Mouse (Mus musculus): ENCODE results near the gene Rtn4rl1. TPM values are rescaled to one million over a fixed set of nuclear protein-coding genes. Genes with fewer than 3 reads are reported as not detected.

The Rtn4rl1 gene
- polyA plus RNA-seq, 1 experiment from 2014 or later: 2.5 TPM

DNA sequence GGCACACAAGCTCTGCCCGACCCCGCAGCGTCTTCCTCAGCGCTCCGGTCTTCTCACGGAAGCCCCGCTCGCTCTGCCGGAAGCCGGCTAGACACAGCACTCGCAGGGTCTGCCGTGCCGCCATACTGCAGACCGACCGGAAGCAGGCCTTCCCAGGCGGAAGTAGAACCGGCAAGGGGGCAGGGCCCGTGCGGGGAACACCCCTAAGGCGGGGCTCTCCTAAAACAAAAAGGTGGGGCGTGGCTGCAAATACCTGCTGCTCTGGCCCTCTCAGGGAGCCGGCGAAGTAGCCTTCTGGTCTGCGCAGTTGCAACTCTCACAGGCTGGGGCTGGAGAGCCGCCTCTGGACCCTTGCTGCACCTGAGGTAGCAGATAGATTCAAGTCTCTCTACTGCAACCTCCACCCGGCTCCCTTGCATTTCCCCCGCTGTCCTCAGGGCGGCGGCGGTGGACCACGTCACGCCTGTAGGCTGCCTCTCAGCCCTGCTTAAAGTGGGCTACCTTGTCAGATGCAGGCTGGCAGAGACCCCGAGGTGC, 14.8 kb upstream of the Rtn4rl1 start, which contains the start of gene Ovca2:
Ovca2 (minus strand) TSS at position 164 of the 537 bp plus-strand sequence.
- Histone ChIP-seq H3K27ac (peak within 1 kb of the TSS; percentile 92), H3K4me1 (replicated peaks) (peaks cover 33% of the 10 kb centered on the region), H3K36me3 (peaks cover 56% of the 10 kb centered on the region), H3K27me3 (ENCODE audit: insufficient read depth, poor library complexity, severe bottlenecking) (peaks cover 16% of the 10 kb centered on the region; the same call in 1 of the 2 replicates), H3K9me3 (no peaks in the 10 kb centered on the region), H3K4me3 (peak within 1 kb of the TSS; percentile 86)
- peak; percentile 95 for DNase-seq (ENCODE audit: low spot score)
- under 1% methylated on average over 33 of the region's 33 CpGs for WGBS

GRCm38 (mm10) chr11:75183917-75184570, 9.5 kb upstream of the Rtn4rl1 start:
- Histone ChIP-seq H3K4me1 (replicated peaks) (peaks cover 29% of the 10 kb centered on the region), H3K27me3 (ENCODE audit: insufficient read depth, poor library complexity, severe bottlenecking) (no peaks in the 10 kb centered on the region), H3K36me3 (peaks cover 56% of the 10 kb centered on the region), H3K4me3 (no peak overlapping the region), H3K27ac (no peak overlapping the region), H3K9me3 (no peaks in the 10 kb centered on the region)
- DNase-seq (ENCODE audit: low spot score): no peak
- 77% methylated on average over 2 of the region's 2 CpGs for WGBS

GRCm38 (mm10) chr11:75184573-75184972, 9.0 kb upstream of the Rtn4rl1 start:
- H3K27me3 ChIP-seq (ENCODE audit: insufficient read depth, poor library complexity, severe bottlenecking): no peaks in the 10 kb centered on the region
- H3K36me3 ChIP-seq: peaks cover 56% of the 10 kb centered on the region
- H3K4me1 ChIP-seq (replicated peaks): peaks cover 29% of the 10 kb centered on the region
- 0 out of 2 replicates have a peak overlapping the region, but pooled peaks have one; percentile 29 for H3K27ac ChIP-seq
- H3K4me3 ChIP-seq: no peak overlapping the region
- 85% methylated on average over 5 of the region's 5 CpGs for WGBS
- no peak for DNase-seq (ENCODE audit: low spot score)
- no peaks in the 10 kb centered on the region for H3K9me3 ChIP-seq

- no peak overlapping the region for H3K4me3 ChIP-seq
- 62% methylated on average over 2 of the region's 2 CpGs for WGBS
- H3K27me3 ChIP-seq (ENCODE audit: insufficient read depth, poor library complexity, severe bottlenecking): no peaks in the 10 kb centered on the region
- H3K9me3 ChIP-seq: no peaks in the 10 kb centered on the region
- H3K4me1 ChIP-seq (replicated peaks): peaks cover 30% of the 10 kb centered on the region
- no peak for DNase-seq (ENCODE audit: low spot score)
- H3K36me3 ChIP-seq: peaks cover 56% of the 10 kb centered on the region
- 0 out of 2 replicates have a peak overlapping the region, but pooled peaks have one; percentile 29 for H3K27ac ChIP-seq
These were observed 8.6 kb upstream of the Rtn4rl1 start for GRCm38 (mm10) chr11:75184986-75185385.

DNA sequence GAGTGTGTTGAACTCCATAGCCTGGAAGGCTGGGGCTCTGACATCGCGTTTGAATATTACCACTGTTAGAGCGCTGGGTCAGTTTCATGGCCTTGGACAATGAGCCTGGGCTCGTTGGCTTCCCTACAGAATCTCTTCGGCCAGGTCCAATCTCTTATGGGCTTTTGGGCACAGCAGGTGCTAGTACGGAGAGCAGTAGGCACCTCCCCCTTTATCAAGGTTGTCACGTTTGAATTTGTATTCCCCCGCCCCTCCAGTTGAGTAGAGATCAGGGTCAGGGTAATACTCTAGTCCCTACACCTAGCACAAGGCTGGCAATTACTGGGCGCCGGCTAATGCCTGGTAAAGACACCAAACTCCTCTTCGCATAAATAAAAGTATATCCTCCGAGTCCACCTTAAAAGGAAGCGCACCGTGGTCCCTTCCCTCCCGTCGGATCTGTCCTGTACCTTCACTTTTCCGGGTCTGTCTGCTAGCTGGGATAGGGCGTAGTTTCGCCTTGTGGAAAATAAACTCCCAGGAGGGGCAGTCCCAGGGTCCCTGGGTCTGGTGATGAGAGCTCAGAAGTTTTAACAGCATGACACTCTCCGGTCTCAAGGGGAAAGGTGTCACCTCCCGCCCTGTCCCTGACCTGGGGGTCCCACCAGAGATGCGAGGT, 3.7 kb upstream of the Rtn4rl1 start:
- no peak for DNase-seq (ENCODE audit: low spot score)
- Histone ChIP-seq H3K27me3 (ENCODE audit: insufficient read depth, poor library complexity, severe bottlenecking) (peaks cover 41% of the 10 kb centered on the region), H3K4me1 (replicated peaks) (peaks cover 58% of the 10 kb centered on the region), H3K27ac (peak overlapping the region; percentile 80), H3K4me3 (peak overlapping the region; percentile 93), H3K36me3 (peaks cover 9% of the 10 kb centered on the region), H3K9me3 (no peaks in the 10 kb centered on the region)
- WGBS: under 1% methylated on average over 22 of the region's 22 CpGs

DNA sequence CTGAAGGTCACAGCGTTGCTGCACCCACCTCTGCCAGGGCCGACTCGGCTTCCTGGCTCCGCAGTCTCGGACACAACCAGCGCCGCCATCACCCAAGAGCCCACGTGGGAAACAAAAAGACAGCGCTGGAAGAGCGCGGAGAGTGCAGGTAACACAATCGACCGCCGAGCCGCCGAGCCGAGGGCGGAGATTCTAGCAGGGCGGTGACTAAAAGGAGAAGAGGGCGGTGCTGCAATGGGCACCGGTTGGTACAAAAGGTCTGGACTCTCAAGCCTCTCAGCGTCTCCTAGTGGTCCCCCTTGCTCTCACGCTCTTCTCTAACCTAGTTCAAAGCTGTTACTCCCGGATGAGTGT, 3.2 kb upstream of the Rtn4rl1 start:
- under 1% methylated on average over 24 of the region's 24 CpGs for WGBS
- H3K9me3 ChIP-seq: no peaks in the 10 kb centered on the region
- DNase-seq (ENCODE audit: low spot score): peak; percentile 87
- peaks cover 58% of the 10 kb centered on the region for H3K4me1 ChIP-seq (replicated peaks)
- H3K27me3 ChIP-seq (ENCODE audit: insufficient read depth, poor library complexity, severe bottlenecking): peaks cover 46% of the 10 kb centered on the region
- H3K27ac ChIP-seq: peak overlapping the region; percentile 80
- H3K4me3 ChIP-seq: peak overlapping the region; percentile 93
- H3K36me3 ChIP-seq: peaks cover 5% of the 10 kb centered on the region; the same call in 1 of the 2 replicates

DNA sequence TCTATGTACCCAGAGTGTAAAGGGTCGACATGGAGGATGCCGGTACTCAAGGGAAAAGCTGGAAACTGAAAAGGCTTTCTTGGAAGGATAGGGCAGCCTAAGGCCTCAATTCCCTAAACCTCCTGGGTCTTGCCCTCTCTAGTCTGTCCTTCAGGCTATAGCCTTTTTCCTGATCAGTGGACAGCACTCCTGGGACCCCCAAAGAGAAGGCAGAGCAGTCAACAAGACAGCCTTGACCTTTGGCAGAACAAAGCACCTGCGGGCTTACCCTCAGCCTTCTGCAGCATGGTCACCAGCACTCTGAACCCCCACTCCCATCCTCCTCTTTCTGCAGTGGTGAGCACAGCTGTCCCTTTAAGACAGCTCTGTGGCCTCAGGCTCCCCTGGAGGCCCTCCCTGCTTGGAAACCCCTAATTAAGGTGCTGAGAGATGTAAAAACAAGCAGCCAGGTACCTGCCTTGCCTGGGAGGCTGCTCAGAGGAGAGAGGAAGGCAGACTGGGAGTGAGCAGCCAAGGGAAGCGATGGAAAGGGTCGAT, 2.6 kb upstream of the Rtn4rl1 start, which contains the start of gene Dph1:
Dph1 (minus strand) TSS at position 337 of the 537 bp plus-strand sequence.
- H3K27me3 ChIP-seq (ENCODE audit: insufficient read depth, poor library complexity, severe bottlenecking): peaks cover 52% of the 10 kb centered on the region
- DNase-seq (ENCODE audit: low spot score): no peak
- no peaks in the 10 kb centered on the region for H3K36me3 ChIP-seq
- no peaks in the 10 kb centered on the region for H3K9me3 ChIP-seq
- H3K27ac ChIP-seq: peak within 1 kb of the TSS; percentile 80
- WGBS: 47% methylated on average over 5 of the region's 5 CpGs
- H3K4me1 ChIP-seq (replicated peaks): peaks cover 63% of the 10 kb centered on the region
- peak within 1 kb of the TSS; percentile 93 for H3K4me3 ChIP-seq

DNA sequence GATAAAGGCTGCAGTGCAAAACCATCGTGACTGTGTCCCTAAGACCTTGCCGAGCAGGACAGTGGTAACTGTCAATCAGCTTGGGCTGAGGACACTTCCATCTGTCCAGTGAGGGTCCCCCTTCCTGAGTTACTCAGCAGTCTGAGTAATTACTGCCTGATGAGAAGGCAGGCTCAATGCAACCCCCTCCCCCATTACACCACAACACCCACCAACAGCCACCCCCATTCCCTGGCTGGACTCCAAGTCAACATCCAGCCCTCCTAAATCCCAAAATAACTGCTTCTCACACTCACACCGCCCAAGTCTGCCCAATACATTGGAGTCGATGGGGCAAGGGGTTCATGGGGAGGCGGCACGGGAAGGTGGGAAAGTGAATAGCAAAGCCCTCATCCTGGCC, 1.7 kb upstream of the Rtn4rl1 start:
- H3K27ac ChIP-seq: no peak overlapping the region
- no peaks in the 10 kb centered on the region for H3K9me3 ChIP-seq
- no peak for DNase-seq (ENCODE audit: low spot score)
- peaks cover 61% of the 10 kb centered on the region for H3K27me3 ChIP-seq (ENCODE audit: insufficient read depth, poor library complexity, severe bottlenecking)
- H3K4me3 ChIP-seq: no peak overlapping the region; the same call in 1 of the 2 replicates
- WGBS: 69% methylated on average over 6 of the region's 6 CpGs
- no peaks in the 10 kb centered on the region for H3K36me3 ChIP-seq
- H3K4me1 ChIP-seq (replicated peaks): peaks cover 66% of the 10 kb centered on the region

- Histone ChIP-seq H3K4me3 (peak overlapping the region; percentile 60), H3K27me3 (ENCODE audit: insufficient read depth, poor library complexity, severe bottlenecking) (peaks cover 68% of the 10 kb centered on the region), H3K4me1 (replicated peaks) (peaks cover 71% of the 10 kb centered on the region), H3K9me3 (no peaks in the 10 kb centered on the region), H3K27ac (no peak overlapping the region), H3K36me3 (no peaks in the 10 kb centered on the region)
- 23% methylated on average over 13 of the region's 13 CpGs for WGBS
- peak; percentile 80 for DNase-seq (ENCODE audit: low spot score)
These were observed 1.0 kb upstream of the Rtn4rl1 start for GRCm38 (mm10) chr11:75192336-75193214.

- Histone ChIP-seq H3K36me3 (no peaks in the 10 kb centered on the region), H3K4me1 (replicated peaks) (peaks cover 78% of the 10 kb centered on the region), H3K27ac (peak overlapping the region; percentile 75), H3K9me3 (no peaks in the 10 kb centered on the region), H3K27me3 (ENCODE audit: insufficient read depth, poor library complexity, severe bottlenecking) (peaks cover 85% of the 10 kb centered on the region), H3K4me3 (peak overlapping the region; percentile 60)
- DNase-seq (ENCODE audit: low spot score): peak; percentile 52
- under 1% methylated on average over 52 of the region's 52 CpGs for WGBS
These were observed 702 bp downstream of the Rtn4rl1 start for GRCm38 (mm10) chr11:75194121-75194849.

- H3K27me3 ChIP-seq (ENCODE audit: insufficient read depth, poor library complexity, severe bottlenecking): peaks cover 92% of the 10 kb centered on the region
- DNase-seq (ENCODE audit: low spot score): peak; percentile 72
- peak overlapping the region; percentile 60 for H3K4me3 ChIP-seq
- H3K27ac ChIP-seq: peak overlapping the region; percentile 75; the same call in 1 of the 2 replicates
- WGBS: under 1% methylated on average over 39 of the region's 39 CpGs
- H3K36me3 ChIP-seq: no peaks in the 10 kb centered on the region
- no peaks in the 10 kb centered on the region for H3K9me3 ChIP-seq
- H3K4me1 ChIP-seq (replicated peaks): peaks cover 72% of the 10 kb centered on the region
These were observed 1.4 kb downstream of the Rtn4rl1 start for GRCm38 (mm10) chr11:75194850-75195461.

All from hindbrain, embryonic 10.5 days (tissue).